Mouse (Mus musculus): ENCODE data around the gene Tex10.

Gene Tex10

GRCm38 (mm10) chr4:48472792-48473650 lies at the start of gene Tex10:
TSS of gene Tex10 (minus strand) at chr4:48473459.
- DNase-seq (ENCODE audit: low spot score): peak; percentile 94

- no peak for DNase-seq (ENCODE audit: low spot score)
Observed at GRCm38 (mm10) chr4:48510861-48511260, 37.6 kb upstream of the Tex10 start.

- DNase-seq (ENCODE audit: low spot score): no peak
Observed at GRCm38 (mm10) chr4:48492510-48492909, 19.3 kb upstream of the Tex10 start.

- peak; percentile 53 for DNase-seq (ENCODE audit: low spot score)
Observed at GRCm38 (mm10) chr4:48491290-48491743, 18.1 kb upstream of the Tex10 start.

- no peak for DNase-seq (ENCODE audit: low spot score)
Observed at GRCm38 (mm10) chr4:48488916-48489315, 15.7 kb upstream of the Tex10 start.

- DNase-seq (ENCODE audit: low spot score): peak; percentile 52
Observed at GRCm38 (mm10) chr4:48481287-48481686, 8.0 kb upstream of the Tex10 start.

GRCm38 (mm10) chr4:48473651-48474011 lies 372 bp upstream of the Tex10 start:
- DNase-seq (ENCODE audit: low spot score): no peak

- peak; percentile 27 for DNase-seq (ENCODE audit: low spot score)
Observed at GRCm38 (mm10) chr4:48472052-48472791, 1.0 kb downstream of the Tex10 start.

GRCm38 (mm10) chr4:48470977-48471376 lies 2.3 kb downstream of the Tex10 start:
- no peak for DNase-seq (ENCODE audit: low spot score)

GRCm38 (mm10) chr4:48461060-48461459 lies 12.2 kb downstream of the Tex10 start:
- no peak for DNase-seq (ENCODE audit: low spot score)

- DNase-seq (ENCODE audit: low spot score): no peak
Observed at GRCm38 (mm10) chr4:48458436-48458835, 14.8 kb downstream of the Tex10 start.

GRCm38 (mm10) chr4:48454106-48454773 lies 19.0 kb downstream of the Tex10 start:
- peak; percentile 31 for DNase-seq (ENCODE audit: low spot score)

GRCm38 (mm10) chr4:48428054-48428453 lies 45.2 kb downstream of the Tex10 start:
- no peak for DNase-seq (ENCODE audit: low spot score)

- no peak for DNase-seq (ENCODE audit: low spot score)
Observed at GRCm38 (mm10) chr4:48427413-48427812, 45.8 kb downstream of the Tex10 start.

- DNase-seq (ENCODE audit: low spot score): no peak
Observed at GRCm38 (mm10) chr4:48423738-48424137, 49.5 kb downstream of the Tex10 start.

GRCm38 (mm10) chr4:48422633-48423032 lies 50.6 kb downstream of the Tex10 start:
- no peak for DNase-seq (ENCODE audit: low spot score)

- DNase-seq (ENCODE audit: low spot score): no peak
Observed at GRCm38 (mm10) chr4:48418831-48419468, 54.3 kb downstream of the Tex10 start.

- DNase-seq (ENCODE audit: low spot score): no peak
Observed at GRCm38 (mm10) chr4:48415838-48416335, 57.4 kb downstream of the Tex10 start.

GRCm38 (mm10) chr4:48413473-48413872 lies 59.8 kb downstream of the Tex10 start:
- DNase-seq (ENCODE audit: low spot score): no peak

- peak; percentile 80 for DNase-seq (ENCODE audit: low spot score)
Observed at GRCm38 (mm10) chr4:48407350-48408039, 65.8 kb downstream of the Tex10 start.

Measured in retina, embryonic 14.5 days (tissue).